In genomic region chr10:76732881-76733676, GRCm38 (mm10) we compare ENCODE assay signal across 8 mouse cellular contexts. TPM values are rescaled to one million over a fixed set of nuclear protein-coding genes. Genes with fewer than 3 reads are reported as not detected.
A peak's percentile ranks its signal among the peaks of the same experiment; 100 is the strongest.
DNase-seq lines count a peak whose midpoint lies in the region; ATAC-seq lines count a peak whose summit lies in the region.

No protein-coding gene starts in this region.

- no peaks in the 10 kb centered on the region for H3K36me3 ChIP-seq in hindbrain, embryonic 11.5 days (ENCODE audit: control insufficient read depth, insufficient read depth, low read length)

- peak; percentile 68; the same call in 1 of the 2 replicates for ATAC-seq in hindbrain, embryonic 11.5 days (ENCODE audit: low FRiP score)
- no peak for ATAC-seq in erythroblast, adult 5-6 weeks (replicated peaks; ENCODE audit: low FRiP score, poor library complexity, severe bottlenecking)

- WGBS in hindbrain, embryonic 11.5 days, result 15% methylated on average over 17 of the region's 17 CpGs

- no peak overlapping the region for H3K4me3 ChIP-seq in hindbrain, embryonic 11.5 days (ENCODE audit: low read depth, low read length)

- H3K9me3 ChIP-seq in hindbrain, embryonic 11.5 days (ENCODE audit: control insufficient read depth, low read length), result no peaks in the 10 kb centered on the region

- no peaks in the 10 kb centered on the region for H3K27me3 ChIP-seq in hindbrain, embryonic 11.5 days (ENCODE audit: control insufficient read depth, insufficient read depth, low read length)

- H3K4me1 ChIP-seq in hindbrain, embryonic 11.5 days (replicated peaks; ENCODE audit: control insufficient read depth, insufficient read depth, low read length), result peaks cover 3% of the 10 kb centered on the region; the same call in 1 of the 2 replicates

- H3K9ac ChIP-seq in hindbrain, embryonic 11.5 days (ENCODE audit: low read depth, low read length), result peak overlapping the region; percentile 28; the same call in 1 of the 2 replicates

- H3K4me2 ChIP-seq in hindbrain, embryonic 11.5 days (replicated peaks; ENCODE audit: low read depth, low read length), result no peak overlapping the region

- peak; percentile 97 for DNase-seq in NIH3T3 (ENCODE audit: low read depth)
- peak; percentile 28 for DNase-seq in cerebellum, adult 9-11 months
- peak; percentile 71 to 72 for DNase-seq in frontal cortex, postnatal 14 days (ENCODE audit: low spot score in 2 of 2)
- peak; percentile 82 for DNase-seq in hindbrain, embryonic 11.5 days (ENCODE audit: low spot score)
- peak; percentile 57 for DNase-seq in layer of hippocampus, adult 9-11 months
- DNase-seq in lung, postnatal 14 days, result peak; percentile 88
- DNase-seq in right cerebral cortex, adult 2 months (ENCODE audit: low spot score in 2 of 2), result peak; percentile 77 to 81

- H3K27ac ChIP-seq in hindbrain, embryonic 11.5 days (ENCODE audit: low read depth, low read length), result no peak overlapping the region

RNA-seq across cellular contexts. Expression of gene Col6a1, which starts 7.1 kb away (rescaled TPM):
- polyA plus RNA-seq in hindbrain, embryonic 11.5 days (2014; fragmentation: Nextera tagmentation; extraction: Ambion mirVana), result 15.7 and 16.7 TPM in 2 replicates
- total RNA-seq in erythroblast, adult 5-6 weeks (2015; ENCODE audit: low replicate concordance), result 0.42 and 0.58 TPM in 2 replicates
- 0.68 TPM in 1 of 2 replicates, not detected in the other for total RNA-seq in erythroblast, adult 5-6 weeks (2017; ENCODE audit: low replicate concordance)

Comparison
In these comparisons a context has a peak if more than half of its experiments do, and no peak if none do; other contexts are left out.
1. DNase-seq: peak in every context shown above with its lines; median percentile 97 in NIH3T3; 88 in lung, postnatal 14 days; 82 in hindbrain, embryonic 11.5 days; 79 in right cerebral cortex, adult 2 months; 72 in frontal cortex, postnatal 14 days; 57 in layer of hippocampus, adult 9-11 months; 28 in cerebellum, adult 9-11 months.